Mouse (Mus musculus): ENCODE measurements around the gene Lime1.

The Lime1 gene

GRCm38 (mm10) chr2:181379778-181380177, at the start of gene Lime1:
TSS of gene Lime1 (plus strand) at chr2:181380078.
- no peak for DNase-seq

- no peak for DNase-seq
These were observed 47.3 kb upstream of the Lime1 start for GRCm38 (mm10) chr2:181332542-181332941.

DNA sequence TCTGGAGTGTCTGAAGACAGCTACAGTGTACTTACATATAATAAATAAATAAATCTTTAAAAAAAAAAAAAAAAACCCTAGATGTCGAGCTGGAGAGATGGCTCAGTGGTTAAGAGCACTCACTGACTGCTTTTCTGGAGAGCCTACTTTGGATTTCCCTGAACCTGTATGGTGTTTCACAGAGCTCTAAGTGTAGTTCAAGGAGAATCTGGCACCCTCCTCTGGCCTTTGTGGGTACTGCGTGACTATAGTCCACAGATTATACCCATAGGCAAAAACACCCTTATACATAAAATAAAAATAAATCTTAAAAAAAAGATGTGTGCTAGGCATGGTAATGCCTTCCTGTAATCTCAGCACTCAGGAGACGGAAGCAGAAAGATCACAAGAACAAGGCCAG, 45.9 kb upstream of the Lime1 start:
- DNase-seq: peak; percentile 58

- peak; percentile 68 for DNase-seq
These were observed 39.5 kb upstream of the Lime1 start for GRCm38 (mm10) chr2:181340426-181340825.

DNA sequence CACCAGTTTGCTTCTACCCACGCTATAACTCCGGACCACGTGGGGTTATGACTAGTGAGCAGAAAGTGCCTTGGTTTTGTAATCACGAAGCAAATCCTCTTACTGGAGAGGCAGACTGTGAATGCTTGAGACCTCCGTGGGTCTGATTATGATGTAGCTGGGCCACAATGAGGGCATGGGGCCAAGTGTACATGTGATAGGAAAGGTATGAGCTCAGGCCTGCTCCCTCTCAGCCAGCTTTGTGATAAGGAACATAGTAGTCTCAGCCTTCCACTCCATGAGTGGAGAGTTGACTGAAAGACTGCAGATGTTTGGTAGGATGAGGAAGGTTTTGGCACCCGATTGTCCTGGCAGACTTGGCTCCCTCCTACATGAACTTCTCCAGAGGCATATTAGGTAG, 37.1 kb upstream of the Lime1 start:
- no peak for DNase-seq

GRCm38 (mm10) chr2:181356780-181357179, 23.1 kb upstream of the Lime1 start:
- no peak for DNase-seq

DNA sequence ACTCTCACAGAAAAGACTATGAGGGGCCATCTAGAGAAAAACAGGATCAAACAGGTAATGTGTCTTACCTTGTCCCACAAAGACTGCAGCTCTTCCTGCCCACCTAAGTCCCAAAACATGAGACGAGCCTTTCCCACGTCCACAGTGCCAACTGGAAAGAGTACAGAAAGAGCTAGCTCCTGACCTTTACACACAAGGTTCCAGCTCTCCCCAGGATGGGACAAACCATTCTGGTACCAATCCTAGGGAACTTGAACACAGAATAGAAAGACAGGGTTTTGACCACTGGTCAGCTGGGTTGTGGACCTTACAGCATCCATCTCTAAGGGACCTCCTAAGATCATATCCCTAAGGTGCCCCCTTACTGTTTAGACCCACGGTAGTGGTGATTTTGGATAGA, 15.9 kb upstream of the Lime1 start:
- no peak for DNase-seq

DNA sequence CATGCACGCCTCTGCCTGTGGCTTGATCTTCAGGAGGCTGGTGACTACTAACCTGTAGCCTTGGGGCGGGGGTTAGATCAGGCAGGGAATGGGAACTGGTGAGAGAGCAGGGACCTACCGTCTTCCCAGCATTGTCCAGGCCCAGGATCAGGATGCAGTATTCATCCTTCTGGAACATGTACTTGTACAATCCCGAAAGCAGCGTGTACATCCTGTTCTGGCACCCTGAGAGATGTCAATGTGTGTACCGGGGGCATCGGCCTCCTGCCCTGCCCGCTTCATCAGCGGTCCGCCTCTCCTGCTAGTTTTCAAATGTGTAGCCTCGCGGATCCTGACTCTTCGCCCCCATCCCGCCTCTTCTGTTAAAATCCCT, 15.4 kb upstream of the Lime1 start:
- DNase-seq: peak; percentile 41

GRCm38 (mm10) chr2:181364860-181365596, 14.8 kb upstream of the Lime1 start, which contains the start of the genes Zgpat and Arfrp1:
TSS of gene Zgpat (plus strand) at chr2:181364928.
TSS of gene Arfrp1 (minus strand) at chr2:181365404.
- DNase-seq: peak; percentile 88

DNA sequence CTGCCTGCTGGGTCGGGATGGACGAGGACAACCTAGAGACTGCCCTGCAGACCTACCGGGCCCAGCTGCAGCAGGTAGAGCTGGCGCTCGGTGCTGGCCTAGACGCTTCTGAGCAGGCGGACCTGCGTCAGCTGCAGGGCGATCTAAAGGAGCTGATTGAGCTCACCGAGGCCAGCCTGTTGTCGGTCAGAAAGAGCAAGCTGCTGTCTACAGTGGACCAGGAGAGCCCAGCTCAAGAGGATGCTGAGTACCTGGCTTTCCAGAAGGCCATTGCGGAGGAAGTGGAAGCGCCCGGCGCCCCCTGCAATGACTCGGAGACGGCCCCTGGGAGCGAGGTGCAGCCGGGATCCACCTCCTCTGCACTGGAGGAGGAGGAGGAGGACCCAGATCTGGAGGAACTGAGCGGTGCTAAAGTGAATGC, 14.2 kb upstream of the Lime1 start:
- no peak for DNase-seq

DNA sequence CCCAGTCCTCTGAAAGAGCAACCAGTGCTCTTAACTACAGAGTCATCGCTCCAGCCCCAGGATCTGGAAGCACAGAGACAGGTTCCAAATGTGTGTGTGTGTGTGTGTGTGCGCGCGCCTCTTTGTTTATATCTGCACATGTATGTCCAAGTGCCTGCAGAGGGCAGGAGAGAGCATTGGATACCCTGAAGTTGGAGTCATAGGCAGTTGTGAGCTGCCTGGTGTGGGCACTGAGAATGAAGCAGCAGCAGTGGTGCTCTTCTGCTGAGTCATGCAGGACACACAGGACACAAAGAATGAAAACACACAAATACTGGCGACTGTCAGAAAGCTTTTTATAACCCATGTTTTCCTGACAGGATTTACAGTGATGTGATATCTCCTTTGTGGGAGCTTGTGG, 9.9 kb upstream of the Lime1 start:
- DNase-seq: no peak

- no peak for DNase-seq
These were observed 4.1 kb upstream of the Lime1 start for GRCm38 (mm10) chr2:181375787-181376186.

- DNase-seq: no peak
These were observed 2.6 kb upstream of the Lime1 start for GRCm38 (mm10) chr2:181377230-181377629.

DNA sequence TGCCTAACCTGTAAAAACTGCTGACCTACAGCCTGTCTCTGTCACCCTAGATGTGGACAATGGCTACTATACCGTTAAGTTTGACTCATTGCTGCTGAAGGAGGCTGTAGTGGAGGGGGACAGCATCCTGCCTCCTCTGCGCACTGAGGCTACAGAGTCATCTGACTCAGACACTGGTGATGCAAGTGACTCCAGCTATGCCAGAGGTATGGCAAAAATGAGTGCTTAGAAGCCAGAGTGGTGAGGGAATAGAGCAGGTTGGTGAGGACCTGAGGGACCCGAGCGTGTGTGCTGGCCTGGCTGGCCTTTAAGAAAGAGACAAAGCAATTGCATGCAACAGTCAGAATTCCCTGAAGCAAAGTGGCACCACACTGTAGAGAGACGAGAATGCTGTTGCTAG, 1.2 kb upstream of the Lime1 start:
- no peak for DNase-seq

GRCm38 (mm10) chr2:181380251-181380650, 373 bp downstream of the Lime1 start:
- DNase-seq: no peak

DNA sequence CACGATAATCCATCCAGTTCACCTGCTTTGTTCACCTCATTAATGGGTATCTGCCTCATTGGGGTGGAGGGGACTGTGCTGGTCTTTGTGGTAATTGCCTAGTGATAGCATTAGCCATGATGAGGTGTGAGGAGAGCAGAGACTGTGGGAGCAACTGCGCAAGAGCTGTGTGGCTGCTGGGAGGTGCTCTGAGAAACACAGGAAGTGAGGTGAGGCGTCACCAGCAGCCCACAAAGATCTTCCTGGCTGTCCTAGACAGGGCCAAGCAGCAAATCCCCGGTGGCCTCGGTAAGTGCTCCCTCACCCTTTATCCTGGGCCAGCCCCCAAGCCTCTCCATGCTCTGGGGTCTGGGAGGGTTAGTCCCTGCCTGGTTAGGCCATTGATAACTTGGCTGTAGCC, 1.2 kb downstream of the Lime1 start:
- no peak for DNase-seq

DNA sequence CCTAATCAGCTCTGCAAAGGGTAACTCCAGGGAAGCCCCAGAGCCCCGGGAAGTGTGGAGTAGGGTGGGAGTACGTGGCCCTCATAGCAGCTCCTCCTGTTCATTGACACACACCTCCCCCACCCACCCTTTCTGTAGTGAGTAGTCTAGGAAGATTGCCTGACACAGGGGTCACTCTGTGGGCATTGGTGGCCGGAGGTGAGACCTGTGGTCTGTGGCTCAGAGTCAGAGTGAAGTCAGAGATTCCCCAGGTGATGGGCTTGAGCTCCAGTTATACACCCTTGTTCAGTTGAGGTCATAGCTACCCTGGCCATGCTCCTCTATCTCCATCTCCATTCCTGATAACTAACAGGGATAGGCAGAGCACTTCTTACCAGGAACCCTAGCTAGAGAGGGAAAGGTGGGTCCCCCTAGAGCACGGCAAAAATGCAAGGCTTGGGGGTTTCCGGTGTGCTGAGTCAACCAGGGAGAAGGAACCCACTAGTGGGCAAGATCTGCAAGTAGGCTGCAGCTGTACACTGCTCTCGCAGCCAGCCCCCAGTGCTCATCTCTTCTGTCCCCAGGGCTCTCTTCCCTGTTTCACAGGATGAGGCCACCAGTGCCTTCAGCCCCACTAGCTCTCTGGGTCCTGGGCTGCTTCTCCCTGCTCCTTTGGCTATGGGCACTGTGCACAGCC, 1.9 kb downstream of the Lime1 start:
- no peak for DNase-seq

DNA sequence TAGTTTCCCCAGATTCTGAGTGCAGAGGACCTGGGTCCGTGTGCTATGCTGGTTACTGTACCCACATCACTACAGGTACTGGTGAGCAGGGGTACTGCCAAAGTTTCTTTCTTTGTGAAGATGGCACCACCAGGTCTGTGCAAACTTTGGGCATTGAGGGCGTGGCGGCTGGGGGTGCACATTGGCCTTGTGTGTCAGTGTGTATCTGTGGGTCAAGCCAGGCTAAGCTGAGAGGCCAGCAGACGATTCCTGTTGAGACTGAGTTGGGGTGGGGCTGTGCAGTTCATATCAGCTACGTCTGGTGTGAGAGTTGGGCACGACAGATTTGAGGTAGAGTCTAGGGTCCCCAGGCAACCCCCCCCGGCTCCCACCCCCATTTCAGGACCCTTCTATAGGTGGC, 4.6 kb downstream of the Lime1 start:
- DNase-seq: no peak

DNA sequence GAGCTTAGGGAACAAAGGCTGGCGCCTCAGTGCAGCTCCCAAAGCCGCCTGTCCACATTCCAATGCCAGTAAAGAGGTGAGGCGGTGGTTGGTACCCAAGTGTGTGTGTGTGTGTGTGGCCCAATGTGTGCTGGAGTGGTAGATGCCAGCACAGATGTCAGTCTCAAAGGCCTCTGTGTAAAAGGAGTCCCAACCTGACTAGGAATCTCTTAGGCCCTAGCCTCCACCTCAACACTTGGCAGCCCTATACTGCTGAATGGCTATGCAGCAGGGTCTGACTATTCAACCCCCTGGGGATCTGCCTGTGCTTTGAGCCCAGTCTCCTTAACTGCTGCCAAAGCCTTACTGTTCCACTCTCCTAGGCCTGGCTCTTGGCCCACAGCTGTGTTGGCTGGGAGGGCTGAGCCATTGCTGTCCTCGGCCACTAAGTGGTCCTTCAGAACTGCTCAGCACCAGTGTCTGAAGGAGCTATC, 5.1 kb downstream of the Lime1 start:
- DNase-seq: peak; percentile 64

GRCm38 (mm10) chr2:181385885-181386284, 6.0 kb downstream of the Lime1 start:
- DNase-seq: peak; percentile 90

- no peak for DNase-seq
These were observed 6.9 kb downstream of the Lime1 start for GRCm38 (mm10) chr2:181386663-181387210.

GRCm38 (mm10) chr2:181390136-181390870, 10.4 kb downstream of the Lime1 start:
- DNase-seq: peak; percentile 80

- peak; percentile 37 for DNase-seq
These were observed 11.1 kb downstream of the Lime1 start for GRCm38 (mm10) chr2:181391022-181391421.

Data from cerebellum, adult 11-12 months (tissue).